Mouse (Mus musculus) limb, embryonic 11.5 days (tissue): ENCODE results near the gene Erbin. TPM values are rescaled to one million over a fixed set of nuclear protein-coding genes. Genes with fewer than 3 reads are reported as not detected.

Experiments used
- ATAC-seq: fragments of 200-750 bp; cut with Nextera tagmentation; 2 replicates; pipeline ENCODE4 v1.8.0; 2017; ENCODE audit warnings: low read depth; ENCODE audit not compliant: insufficient number of reproducible peaks, low FRiP score, low TSS enrichment
- DNase-seq: peaks from one replicate; pipeline ENCODE4 v3.0.0-alpha.2; 2015; ENCODE audit warnings: low spot score
- H3K27ac ChIP-seq: fragments of 300-500 bp; sonication (generic); replicated peaks from 2 replicates; pipeline ENCODE4 v1.5.1; 2014; ENCODE audit warnings: low read depth, mild to moderate bottlenecking, low read length
- H3K27me3 ChIP-seq: fragments of 300-500 bp; sonication (generic); 2 replicates; pipeline ENCODE4 v1.6.1; 2014; ENCODE audit warnings: mild to moderate bottlenecking, low read length, mixed read lengths; ENCODE audit not compliant: control insufficient read depth, insufficient read depth
- H3K36me3 ChIP-seq: fragments of 300-500 bp; sonication (generic); 2 replicates; pipeline ENCODE4 v1.6.1; 2014; ENCODE audit warnings: mild to moderate bottlenecking, low read length, moderate library complexity, mixed read lengths; ENCODE audit not compliant: control insufficient read depth, insufficient read depth
- H3K4me1 ChIP-seq: fragments of 300-500 bp; sonication (generic); 2 replicates; pipeline ENCODE4 v1.6.1; 2014; ENCODE audit warnings: low read length, mixed read lengths; ENCODE audit not compliant: control insufficient read depth, insufficient read depth
- H3K4me2 ChIP-seq: fragments of 300-500 bp; sonication (generic); 2 replicates; pipeline ENCODE4 v1.6.1; 2014; ENCODE audit warnings: low read depth, mild to moderate bottlenecking, moderate library complexity; ENCODE audit not compliant: severe bottlenecking
- H3K4me3 ChIP-seq: fragments of 300-500 bp; sonication (generic); 2 replicates; pipeline ENCODE4 v1.5.1; 2014; ENCODE audit warnings: low read depth, low read length
- H3K9ac ChIP-seq: fragments of 300-500 bp; sonication (generic); 2 replicates; pipeline ENCODE4 v1.6.1; 2014; ENCODE audit warnings: mild to moderate bottlenecking, low read length
- H3K9me3 ChIP-seq: fragments of 300-500 bp; sonication (generic); 2 replicates; pipeline ENCODE4 v1.6.1; 2016; ENCODE audit warnings: low read length; ENCODE audit not compliant: control insufficient read depth
- WGBS: fragments of 180-500 bp; shearing (Covaris S2); extraction: QIAGEN DNeasy Blood & Tissue Kit; methylation state at CpG from one replicate; pipeline ENCODE4 v1.1.7; 2014; 5-methylcytosine and 5-hydroxymethylcytosine counted together
- polyA plus RNA-seq: library from polyadenylated mRNA; unstranded; fragments of >200 nt; fragmentation: Nextera tagmentation; extraction: Ambion mirVana; gene quantifications from 2 replicates; pipeline ENCODE4 v1.2.1, GENCODE M21; 2014

Gene Erbin
- polyA plus RNA-seq, 1 experiment from 2014 or later = 29.6 TPM

- no peak overlapping the region for H3K4me3 ChIP-seq
- ATAC-seq (no peak), DNase-seq (no peak)
- 0 out of 2 replicates have a peak, but pooled peaks cover 2% of the 10 kb centered on the region for H3K4me1 ChIP-seq
- H3K9ac ChIP-seq = no peak overlapping the region
- H3K4me2 ChIP-seq = no peak overlapping the region
- no peaks in the 10 kb centered on the region for H3K36me3 ChIP-seq
- H3K27ac ChIP-seq = no peak overlapping the region
- H3K27me3 ChIP-seq = no peaks in the 10 kb centered on the region
- 95% methylated on average over 5 of the region's 5 CpGs for WGBS
- H3K9me3 ChIP-seq = no peaks in the 10 kb centered on the region
Measured at GRCm38 (mm10) chr13:103893065-103893464, 27.2 kb downstream of the Erbin start.

- H3K4me1 ChIP-seq = 0 out of 2 replicates have a peak, but pooled peaks cover 2% of the 10 kb centered on the region
- H3K36me3 ChIP-seq = 0 out of 2 replicates have a peak, but pooled peaks cover 3% of the 10 kb centered on the region
- H3K27ac ChIP-seq = no peak overlapping the region
- no peak overlapping the region for H3K4me2 ChIP-seq
- ATAC-seq (no peak), DNase-seq (no peak)
- H3K27me3 ChIP-seq = no peaks in the 10 kb centered on the region
- no peak overlapping the region for H3K9ac ChIP-seq
- no peaks in the 10 kb centered on the region for H3K9me3 ChIP-seq
- no peak overlapping the region for H3K4me3 ChIP-seq
- 75% methylated on average over 3 of the region's 3 CpGs for WGBS
Measured at GRCm38 (mm10) chr13:103890038-103890437, 30.3 kb downstream of the Erbin start.

GRCm38 (mm10) chr13:103886503-103886902 is 33.8 kb downstream of the Erbin start:
- no peak for DNase-seq
- 89% methylated on average over 3 of the region's 3 CpGs for WGBS
- no peak overlapping the region for H3K9ac ChIP-seq
- H3K4me2 ChIP-seq = no peak overlapping the region
- ATAC-seq = no peak
- H3K36me3 ChIP-seq = 0 out of 2 replicates have a peak, but pooled peaks cover 3% of the 10 kb centered on the region
- H3K9me3 ChIP-seq = no peaks in the 10 kb centered on the region
- no peaks in the 10 kb centered on the region for H3K27me3 ChIP-seq
- no peak overlapping the region for H3K4me3 ChIP-seq
- no peak overlapping the region for H3K27ac ChIP-seq
- H3K4me1 ChIP-seq = 0 out of 2 replicates have a peak, but pooled peaks cover 2% of the 10 kb centered on the region

- no peak overlapping the region for H3K4me2 ChIP-seq
- no peak overlapping the region for H3K4me3 ChIP-seq
- no peak overlapping the region for H3K27ac ChIP-seq
- H3K9ac ChIP-seq = no peak overlapping the region
- WGBS = 92% methylated on average over 4 of the region's 4 CpGs
- ATAC-seq (no peak), DNase-seq (no peak)
- no peaks in the 10 kb centered on the region for H3K4me1 ChIP-seq
- H3K27me3 ChIP-seq = no peaks in the 10 kb centered on the region
- H3K36me3 ChIP-seq = peaks cover 3% of the 10 kb centered on the region; the same call in 1 of the 2 replicates
- H3K9me3 ChIP-seq = no peaks in the 10 kb centered on the region
Measured at GRCm38 (mm10) chr13:103881200-103881599, 39.1 kb downstream of the Erbin start.

GRCm38 (mm10) chr13:103876743-103877142 is 43.6 kb downstream of the Erbin start:
- no peak overlapping the region for H3K9ac ChIP-seq
- no peak overlapping the region for H3K4me2 ChIP-seq
- DNase-seq (no peak), ATAC-seq (no peak)
- no peaks in the 10 kb centered on the region for H3K9me3 ChIP-seq
- H3K27ac ChIP-seq = no peak overlapping the region
- H3K4me3 ChIP-seq = no peak overlapping the region
- no peaks in the 10 kb centered on the region for H3K4me1 ChIP-seq
- no peaks in the 10 kb centered on the region for H3K27me3 ChIP-seq
- H3K36me3 ChIP-seq = no peaks in the 10 kb centered on the region; the same call in 1 of the 2 replicates

- no peak overlapping the region for H3K4me3 ChIP-seq
- H3K4me1 ChIP-seq = no peaks in the 10 kb centered on the region
- no peaks in the 10 kb centered on the region for H3K27me3 ChIP-seq
- no peaks in the 10 kb centered on the region for H3K9me3 ChIP-seq
- DNase-seq (no peak), ATAC-seq (no peak)
- H3K4me2 ChIP-seq = no peak overlapping the region
- H3K36me3 ChIP-seq = no peaks in the 10 kb centered on the region; the same call in 1 of the 2 replicates
- no peak overlapping the region for H3K27ac ChIP-seq
- H3K9ac ChIP-seq = no peak overlapping the region
- WGBS = 93% methylated on average over 6 of the region's 6 CpGs
Measured at GRCm38 (mm10) chr13:103875823-103876514, 44.3 kb downstream of the Erbin start.

GRCm38 (mm10) chr13:103870786-103871185 is 49.5 kb downstream of the Erbin start:
- Histone ChIP-seq H3K36me3 (0 out of 2 replicates have a peak, but pooled peaks cover 5% of the 10 kb centered on the region), H3K9ac (no peak overlapping the region), H3K27me3 (no peaks in the 10 kb centered on the region), H3K27ac (no peak overlapping the region), H3K4me2 (no peak overlapping the region), H3K9me3 (no peaks in the 10 kb centered on the region), H3K4me1 (no peaks in the 10 kb centered on the region), H3K4me3 (no peak overlapping the region)
- DNase-seq (no peak), ATAC-seq (no peak)
- WGBS = 82% methylated on average over 3 of the region's 3 CpGs

GRCm38 (mm10) chr13:103870117-103870516 is 50.2 kb downstream of the Erbin start:
- Histone ChIP-seq H3K27ac (no peak overlapping the region), H3K27me3 (no peaks in the 10 kb centered on the region), H3K4me1 (no peaks in the 10 kb centered on the region), H3K4me3 (no peak overlapping the region), H3K36me3 (0 out of 2 replicates have a peak, but pooled peaks cover 5% of the 10 kb centered on the region), H3K9ac (no peak overlapping the region), H3K9me3 (no peaks in the 10 kb centered on the region), H3K4me2 (no peak overlapping the region)
- DNase-seq (no peak), ATAC-seq (no peak)
- WGBS = 97% methylated on average over 1 of the region's 1 CpGs
